Comparison of ENCODE assay signal across 8 mouse cellular contexts in genomic region chr15:13172365-13173070, GRCm38 (mm10). TPM values are rescaled to one million over a fixed set of nuclear protein-coding genes. Genes with fewer than 3 reads are reported as not detected.
A peak's percentile ranks its signal among the peaks of the same experiment; 100 is the strongest.
DNase-seq lines count a peak whose midpoint lies in the region; ATAC-seq and TF ChIP-seq lines count a peak whose summit lies in the region.

No protein-coding gene starts in this region.

- H3K27ac ChIP-seq in heart, adult 2 months: no peak overlapping the region
- peak overlapping the region; percentile 78 for H3K27ac ChIP-seq in forebrain, embryonic 16.5 days (ENCODE audit: low read length)

- H3K27me3 ChIP-seq in heart, adult 2 months (ENCODE audit: control insufficient read depth, insufficient read depth, low read length): peaks cover 3% of the 10 kb centered on the region; the same call in 1 of the 2 replicates
- peaks cover 7% of the 10 kb centered on the region for H3K27me3 ChIP-seq in forebrain, embryonic 16.5 days (replicated peaks; ENCODE audit: control insufficient read depth, insufficient read depth, low read length)

- no peak for ATAC-seq in forebrain, embryonic 16.5 days

- no peak overlapping the region for H3K9ac ChIP-seq in heart, adult 2 months (ENCODE audit: low read depth, low read length)
- peak overlapping the region; percentile 71 for H3K9ac ChIP-seq in forebrain, embryonic 16.5 days (replicated peaks; ENCODE audit: low read depth, low read length)

- WGBS in heart, adult 2 months: 2% methylated on average over 26 of the region's 26 CpGs
- under 1% methylated on average over 26 of the region's 26 CpGs for WGBS in forebrain, embryonic 16.5 days

- H3K79me2 ChIP-seq in heart, adult 2 months (replicated peaks; ENCODE audit: control insufficient read depth, insufficient read depth, low read length): no peaks in the 10 kb centered on the region

- TF ChIP-seq POLR2A in heart, adult 2 months (IDR thresholded peaks at IDR 0.05; ENCODE audit: insufficient read depth, low read depth, low read length): no peak

- no peak for TF ChIP-seq EP300 in heart, adult 2 months (IDR thresholded peaks at IDR 0.05; ENCODE audit: insufficient read depth, low read depth, low read length)

- H3K4me1 ChIP-seq in heart, adult 2 months (ENCODE audit: control insufficient read depth, insufficient read depth, low read length): no peaks in the 10 kb centered on the region; the same call in 1 of the 2 replicates
- peaks cover 20% of the 10 kb centered on the region for H3K4me1 ChIP-seq in forebrain, embryonic 16.5 days (replicated peaks; ENCODE audit: control insufficient read depth, insufficient read depth, low read length)

- no peak for DNase-seq in heart, adult 2 months
- no peak for DNase-seq in heart, adult 8-10 months (ENCODE audit: low spot score)
- DNase-seq in NIH3T3 (ENCODE audit: low read depth): peak; percentile 5
- DNase-seq in kidney, postnatal 10 days: peak; percentile 44
- DNase-seq in neural tube, embryonic 10.5 days (ENCODE audit: extremely low spot score, low spot score): peak; percentile 61
- no peak for DNase-seq in thymus, adult 18-20 months
- no peak for DNase-seq in ovary, postnatal 36 days (ENCODE audit: low spot score)

- TF ChIP-seq CTCF in heart, adult 2 months (IDR thresholded peaks at IDR 0.05): no peak

- no peaks in the 10 kb centered on the region for H3K36me3 ChIP-seq in heart, adult 2 months (ENCODE audit: control insufficient read depth, insufficient read depth, low read length)
- no peaks in the 10 kb centered on the region for H3K36me3 ChIP-seq in forebrain, embryonic 16.5 days (ENCODE audit: control insufficient read depth, insufficient read depth)

- intact Hi-C loops in heart, adult 2 months (cut with DNase I): no loop called here

- H3K4me3 ChIP-seq in heart, adult 2 months: peak overlapping the region; percentile 38
- H3K4me3 ChIP-seq in forebrain, embryonic 16.5 days (replicated peaks; ENCODE audit: low read length): peak overlapping the region; percentile 67

- H3K4me2 ChIP-seq in forebrain, embryonic 16.5 days (ENCODE audit: low read length): peak overlapping the region; percentile 89

- no peaks in the 10 kb centered on the region for H3K9me3 ChIP-seq in forebrain, embryonic 16.5 days (ENCODE audit: control insufficient read depth, low read length)

RNA-seq across cellular contexts. Expression of gene Cdh6, which starts 1.0 kb away (rescaled TPM):
- total RNA-seq in heart, adult 2 months (2021): under 1 TPM; 0.70 to 0.78 TPM
- polyA plus RNA-seq in heart, adult 2 months (2012; rRNA removed): 0.16 and 0.18 TPM in 2 replicates
- total RNA-seq in heart, adult 8-10 months (2022): under 1 TPM; 0.26 to 0.31 (median 0.29) TPM
- 10.4 and 11.5 TPM in 2 replicates for polyA plus RNA-seq in forebrain, embryonic 16.5 days (2015; fragmentation: Nextera tagmentation; extraction: Ambion mirVana)

Comparison
In these comparisons a context has a peak if more than half of its experiments do, and no peak if none do; other contexts are left out.
1. DNase-seq: peak in NIH3T3 (single experiment), kidney, postnatal 10 days (single experiment) and neural tube, embryonic 10.5 days (single experiment); none in heart, adult 2 months (0 of 2), heart, adult 8-10 months (single experiment), thymus, adult 18-20 months (0 of 2) and ovary, postnatal 36 days (single experiment).